In the genomic region with DNA sequence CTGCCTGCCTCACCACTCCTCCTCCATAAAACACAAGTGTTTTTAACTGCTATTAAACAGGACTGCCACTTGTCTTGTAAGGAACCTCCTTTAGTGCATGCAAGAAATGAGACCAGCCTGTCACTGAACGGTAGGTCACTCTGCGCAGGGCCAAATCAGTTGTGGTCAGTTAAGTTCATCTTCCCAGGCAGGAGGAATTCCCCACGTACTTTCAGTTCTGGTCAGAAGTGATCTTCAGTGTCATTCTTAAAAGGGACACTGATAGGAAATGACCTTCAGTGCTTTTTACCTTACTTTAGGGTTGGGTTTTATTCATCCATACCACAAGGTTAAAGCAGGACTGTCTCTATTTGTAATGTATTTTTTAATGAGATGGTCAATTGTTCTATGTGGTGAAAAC, we compare ENCODE assay signal across 26 mouse cellular contexts.
DNase-seq lines count a peak whose midpoint lies in the region; ATAC-seq lines count a peak whose summit lies in the region.
"Had no signal": no experiment of that assay in that cellular context is flagged by ENCODE, and none has a peak within 500 bp of the region (broad histone marks: within the 10 kb centered on the region; RNA-seq: fewer than 3 reads in every experiment).

No protein-coding gene starts in this region.

- H3K4me1 ChIP-seq in heart, embryonic 11.5 days (ENCODE audit: control insufficient read depth, insufficient read depth, low read length) = no peaks in the 10 kb centered on the region
- H3K4me1 ChIP-seq in forebrain, embryonic 14.5 days (ENCODE audit: control insufficient read depth, insufficient read depth, low read length) = no peaks in the 10 kb centered on the region
- H3K4me1 ChIP-seq: embryonic facial prominence, embryonic 10.5 days; forebrain, embryonic 12.5 days had no signal

- H3K36me3 ChIP-seq in heart, embryonic 11.5 days (ENCODE audit: control insufficient read depth, insufficient read depth, low read length) = no peaks in the 10 kb centered on the region
- H3K36me3 ChIP-seq in forebrain, embryonic 14.5 days (ENCODE audit: control insufficient read depth, insufficient read depth, low read length) = no peaks in the 10 kb centered on the region
- H3K36me3 ChIP-seq: embryonic facial prominence, embryonic 10.5 days; embryonic facial prominence, embryonic 13.5 days; forebrain, embryonic 12.5 days; heart, embryonic 13.5 days had no signal

- no peak overlapping the region for H3K4me3 ChIP-seq in heart, embryonic 11.5 days (ENCODE audit: low read depth, low read length)
- no peak overlapping the region for H3K4me3 ChIP-seq in forebrain, embryonic 14.5 days (ENCODE audit: low read depth, low read length)
- H3K4me3 ChIP-seq: embryonic facial prominence, embryonic 10.5 days; embryonic facial prominence, embryonic 13.5 days; erythroblast, embryonic 14.5 days; forebrain, embryonic 12.5 days; heart, embryonic 13.5 days had no signal

- H3K4me2 ChIP-seq in heart, embryonic 11.5 days = no peak overlapping the region
- H3K4me2 ChIP-seq in forebrain, embryonic 14.5 days (ENCODE audit: low read length) = no peak overlapping the region
- H3K4me2 ChIP-seq: embryonic facial prominence, embryonic 13.5 days; forebrain, embryonic 12.5 days; heart, embryonic 13.5 days; hindbrain, embryonic 14.5 days had no signal

- H3K27ac ChIP-seq in heart, embryonic 11.5 days (ENCODE audit: low read depth, low read length) = no peak overlapping the region
- H3K27ac ChIP-seq in forebrain, embryonic 14.5 days (ENCODE audit: low read depth, low read length) = no peak overlapping the region
- H3K27ac ChIP-seq: embryonic facial prominence, embryonic 10.5 days; embryonic facial prominence, embryonic 13.5 days; forebrain, embryonic 12.5 days; heart, embryonic 13.5 days; hindbrain, embryonic 14.5 days; hindbrain, postnatal 0 days had no signal

- no peak overlapping the region for H3K9ac ChIP-seq in heart, embryonic 11.5 days (ENCODE audit: low read depth, low read length)
- no peak overlapping the region for H3K9ac ChIP-seq in forebrain, embryonic 14.5 days (ENCODE audit: low read length)
- H3K9ac ChIP-seq: embryonic facial prominence, embryonic 13.5 days; forebrain, embryonic 12.5 days; heart, embryonic 13.5 days; hindbrain, embryonic 14.5 days had no signal

- 71% methylated on average over 3 of the region's 3 CpGs for WGBS in heart, embryonic 11.5 days (ENCODE audit: insufficient replicate concordance)
- WGBS in forebrain, embryonic 14.5 days = 91% methylated on average over 3 of the region's 3 CpGs

- 0 out of 2 replicates have a peak, but pooled peaks have one; percentile 25 for ATAC-seq in common myeloid progenitor, adult 5-6 weeks (replicated peaks; ENCODE audit: low read depth, poor library complexity, severe bottlenecking)
- ATAC-seq in monocyte, adult 5-6 weeks (replicated peaks; ENCODE audit: insufficient number of reproducible peaks, low FRiP score, low TSS enrichment, poor library complexity, severe bottlenecking) = peak; percentile 52; the same call in 1 of the 2 replicates
- ATAC-seq in heart, embryonic 11.5 days (replicated peaks; ENCODE audit: insufficient number of reproducible peaks, low FRiP score, low TSS enrichment) = no peak
- ATAC-seq in forebrain, embryonic 14.5 days = no peak
- ATAC-seq: activated CD4-positive, CD25-positive, alpha-beta regulatory T cell, adult 4 months; forebrain, embryonic 16.5 days; hindbrain, postnatal 0 days; inflammation-experienced regulatory T-cells, adult 6 months; intestine, embryonic 16.5 days had no signal

- H3K9me3 ChIP-seq in heart, embryonic 11.5 days (replicated peaks; ENCODE audit: control insufficient read depth, low read length) = no peaks in the 10 kb centered on the region
- H3K9me3 ChIP-seq in forebrain, embryonic 14.5 days (replicated peaks; ENCODE audit: control insufficient read depth, low read length) = no peaks in the 10 kb centered on the region
- H3K9me3 ChIP-seq: embryonic facial prominence, embryonic 10.5 days; embryonic facial prominence, embryonic 13.5 days; forebrain, embryonic 12.5 days; heart, embryonic 13.5 days had no signal

- H3K27me3 ChIP-seq in heart, embryonic 11.5 days (ENCODE audit: control insufficient read depth, insufficient read depth, low read length) = no peaks in the 10 kb centered on the region
- H3K27me3 ChIP-seq in forebrain, embryonic 14.5 days (replicated peaks; ENCODE audit: control insufficient read depth, insufficient read depth, low read length) = no peaks in the 10 kb centered on the region
- H3K27me3 ChIP-seq: embryonic facial prominence, embryonic 13.5 days; forebrain, embryonic 12.5 days; heart, embryonic 13.5 days had no signal

- peak; percentile 7 for DNase-seq in CD4-positive helper T cell, adult 2 months (ENCODE audit: low read depth, low spot score)
- DNase-seq in kidney, adult 9 months = no peak
- no peak for DNase-seq in forebrain, embryonic 14.5 days (ENCODE audit: low spot score)
- DNase-seq: adrenal gland, adult 8-10 months; adrenal gland, postnatal 25 days; cerebellum, adult 18-20 months; cerebellum, adult 9-10 months; cerebellum, postnatal 14 days; gastrocnemius, postnatal 10 days; gastrocnemius, postnatal 36 days; heart, postnatal 14 days; heart, postnatal 4 days had no signal

Comparison
In these comparisons a context has a peak if more than half of its experiments do, and no peak if none do; other contexts are left out.
1. ATAC-seq: peak in common myeloid progenitor, adult 5-6 weeks (single experiment) and monocyte, adult 5-6 weeks (single experiment); none in heart, embryonic 11.5 days (single experiment) and forebrain, embryonic 14.5 days (single experiment).